Mouse (Mus musculus) heart, postnatal 0 days (tissue): Measurements from ENCODE around the gene Pam16. TPM values are rescaled to one million over a fixed set of nuclear protein-coding genes. Genes with fewer than 3 reads are reported as not detected.
A peak's percentile ranks its signal among the peaks of the same experiment; 100 is the strongest.

ENCODE experiments used
- ATAC-seq: fragments of 200-750 bp; cut with Nextera tagmentation; 2 replicates; pipeline ENCODE4 v1.8.0; 2017; ENCODE audit warnings: low read depth, moderate number of reproducible peaks, moderate library complexity; ENCODE audit not compliant: insufficient read depth
- DNase-seq: peaks from one replicate; pipeline ENCODE4 v3.0.0-alpha.2; 2016; ENCODE audit warnings: low spot score
- H3K27ac ChIP-seq: fragments of 300-500 bp; sonication (generic); 2 replicates; pipeline ENCODE4 v1.5.1; 2014; ENCODE audit warnings: low read depth, mild to moderate bottlenecking
- H3K27me3 ChIP-seq: fragments of 300-500 bp; sonication (generic); 2 replicates; pipeline ENCODE4 v1.6.1; 2014; ENCODE audit warnings: low read length, mixed read lengths; ENCODE audit not compliant: control insufficient read depth, insufficient read depth
- H3K36me3 ChIP-seq: fragments of 300-500 bp; sonication (generic); replicated peaks from 2 replicates; pipeline ENCODE4 v1.6.1; 2014; ENCODE audit warnings: low read length, mixed read lengths; ENCODE audit not compliant: control insufficient read depth, insufficient read depth
- H3K4me1 ChIP-seq: fragments of 300-500 bp; sonication (generic); 2 replicates; pipeline ENCODE4 v1.6.1; 2014; ENCODE audit warnings: antibody characterized with exemption; ENCODE audit not compliant: control insufficient read depth, insufficient read depth
- H3K4me2 ChIP-seq: fragments of 300-500 bp; sonication (generic); 2 replicates; pipeline ENCODE4 v1.6.1; 2014; ENCODE audit warnings: low read depth, mild to moderate bottlenecking, low read length, moderate library complexity
- H3K4me3 ChIP-seq: fragments of 300-500 bp; sonication (generic); 2 replicates; pipeline ENCODE4 v1.5.1; 2014; ENCODE audit warnings: low read depth, low read length
- H3K9ac ChIP-seq: fragments of 300-500 bp; sonication (generic); replicated peaks from 2 replicates; pipeline ENCODE4 v1.6.1; 2014; ENCODE audit warnings: low read depth, low read length, mixed read lengths
- H3K9me3 ChIP-seq: fragments of 300-500 bp; sonication (generic); replicated peaks from 2 replicates; pipeline ENCODE4 v1.6.1; 2016; ENCODE audit warnings: low read length; ENCODE audit not compliant: control insufficient read depth
- CTCF ChIP-seq: IDR thresholded peaks from 2 replicates; pipeline ENCODE4 v1.5.1; 2016; ENCODE audit warnings: antibody characterized with exemption, control low read depth, low read depth
- EP300 ChIP-seq: IDR thresholded peaks from 2 replicates; pipeline ENCODE4 v1.6.1; 2016; ENCODE audit warnings: antibody characterized with exemption, low read depth
- WGBS: fragments of 180-500 bp; shearing (Covaris S2); extraction: QIAGEN DNeasy Blood & Tissue Kit; methylation state at CpG from one replicate; pipeline ENCODE4 v1.1.7; 2014; 5-methylcytosine and 5-hydroxymethylcytosine counted together
- polyA plus RNA-seq: library from polyadenylated mRNA; unstranded; fragments of >200 nt; fragmentation: Nextera tagmentation; extraction: Ambion mirVana; gene quantifications from 2 replicates; pipeline ENCODE4 v1.2.1, GENCODE M21; 2015
- total RNA-seq: library from RNA; depleted of rRNA; stranded (reverse); fragments of >200 nt; gene quantifications from 2 replicates; pipeline ENCODE4 v1.2.3, GENCODE M21; 2014; ENCODE audit warnings: low replicate concordance; rRNA removed

Pam16 gene
- total and polyA plus RNA-seq, 2 experiments from 2014 or later: 74.9 to 172 TPM

- Histone ChIP-seq H3K9me3 (no peaks in the 10 kb centered on the region), H3K27me3 (no peaks in the 10 kb centered on the region), H3K9ac (no peak overlapping the region), H3K4me3 (no peak overlapping the region), H3K27ac (no peak overlapping the region), H3K4me1 (no peaks in the 10 kb centered on the region), H3K36me3 (no peaks in the 10 kb centered on the region), H3K4me2 (no peak overlapping the region)
- DNase-seq: no peak
- no peak for ATAC-seq
- TF ChIP-seq EP300 (no peak), CTCF (no peak)
- 73% methylated on average over 2 of the region's 2 CpGs for WGBS
These were observed 48.8 kb downstream of the Pam16 start for GRCm38 (mm10) chr16:4576038-4576437.

- DNase-seq (no peak), ATAC-seq (no peak)
- H3K27ac ChIP-seq: no peak overlapping the region
- H3K9me3 ChIP-seq: no peaks in the 10 kb centered on the region
- no peaks in the 10 kb centered on the region for H3K4me1 ChIP-seq
- H3K4me2 ChIP-seq: no peak overlapping the region
- H3K9ac ChIP-seq: no peak overlapping the region
- 76% methylated on average over 4 of the region's 4 CpGs for WGBS
- TF ChIP-seq CTCF (no peak), EP300 (no peak)
- H3K27me3 ChIP-seq: no peaks in the 10 kb centered on the region
- H3K36me3 ChIP-seq: no peaks in the 10 kb centered on the region
- no peak overlapping the region for H3K4me3 ChIP-seq
These were observed 54.1 kb downstream of the Pam16 start for GRCm38 (mm10) chr16:4570737-4571136.

DNA sequence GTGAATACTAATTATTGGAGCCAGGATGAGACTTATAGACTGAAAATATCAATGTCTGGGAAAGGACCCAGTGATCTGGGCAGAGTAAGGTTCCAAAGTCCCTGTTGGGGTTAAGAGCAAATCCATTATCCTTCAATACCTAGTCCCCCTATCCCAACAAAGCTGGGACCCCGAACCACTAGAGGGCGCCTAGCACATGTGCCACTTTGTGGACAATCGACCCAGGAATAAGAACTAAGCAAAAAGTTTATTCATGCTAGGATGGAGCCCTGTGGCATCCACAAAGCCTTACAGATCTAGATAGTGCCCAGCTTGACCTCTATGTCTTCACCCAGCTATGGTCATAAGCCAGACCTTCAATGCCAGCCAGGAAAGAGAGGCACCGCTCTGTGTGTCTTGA lies 56.9 kb downstream of the Pam16 start:
- Histone ChIP-seq H3K27me3 (no peaks in the 10 kb centered on the region), H3K9ac (no peak overlapping the region), H3K4me2 (no peak overlapping the region), H3K9me3 (no peaks in the 10 kb centered on the region), H3K4me3 (no peak overlapping the region), H3K36me3 (no peaks in the 10 kb centered on the region), H3K4me1 (no peaks in the 10 kb centered on the region), H3K27ac (no peak overlapping the region)
- WGBS: 22% methylated on average over 4 of the region's 4 CpGs
- peak; percentile 72 for DNase-seq
- ATAC-seq: peak; percentile 62
- TF ChIP-seq CTCF (peak; percentile 94), EP300 (no peak)

Other genes starting within 250 kb of the Pam16 start
- 19.0 and 22.2 TPM in 2 replicates for gene Adcy9, start 204.5 kb downstream of the Pam16 start, total RNA-seq
- gene Adcy9, start 204.5 kb downstream of the Pam16 start, polyA plus RNA-seq: 1.8 and 2.0 TPM in 2 replicates
- gene Srl, start 83.2 kb downstream of the Pam16 start, total RNA-seq: 910 and 974 TPM in 2 replicates
- 346 and 419 TPM in 2 replicates for gene Srl, start 83.2 kb downstream of the Pam16 start, polyA plus RNA-seq
- 2.6 and 6.3 TPM in 2 replicates for gene Tfap4, start 65.1 kb downstream of the Pam16 start, total RNA-seq
- 2.9 and 3.4 TPM in 2 replicates for gene Tfap4, start 65.1 kb downstream of the Pam16 start, polyA plus RNA-seq
- 25.3 and 25.4 TPM in 2 replicates for gene Glis2, start 30.3 kb downstream of the Pam16 start, total RNA-seq
- gene Glis2, start 30.3 kb downstream of the Pam16 start, polyA plus RNA-seq: 11.2 and 11.8 TPM in 2 replicates
- gene Vasn, start 15.0 kb upstream of the Pam16 start, total RNA-seq: 38.7 and 64.8 TPM in 2 replicates
- 8.1 and 9.3 TPM in 2 replicates for gene Vasn, start 15.0 kb upstream of the Pam16 start, polyA plus RNA-seq
- gene Dnaja3, start 15.0 kb upstream of the Pam16 start, total RNA-seq: 99.6 and 102 TPM in 2 replicates
- gene Dnaja3, start 15.0 kb upstream of the Pam16 start, polyA plus RNA-seq: 99.5 and 103 TPM in 2 replicates
- gene Coro7, start 54.8 kb upstream of the Pam16 start, total RNA-seq: 17.2 and 17.8 TPM in 2 replicates
- gene Coro7, start 54.8 kb upstream of the Pam16 start, polyA plus RNA-seq: 8.0 and 9.9 TPM in 2 replicates
- 12.4 and 21.1 TPM in 2 replicates for gene Nmral1, start 94.4 kb upstream of the Pam16 start, total RNA-seq
- 8.6 and 9.8 TPM in 2 replicates for gene Nmral1, start 94.4 kb upstream of the Pam16 start, polyA plus RNA-seq
- 53.1 and 56.8 TPM in 2 replicates for gene Hmox2, start 101.4 kb upstream of the Pam16 start, total RNA-seq
- 87.0 and 91.1 TPM in 2 replicates for gene Hmox2, start 101.4 kb upstream of the Pam16 start, polyA plus RNA-seq
- 149 and 160 TPM in 2 replicates for gene Cdip1, start 165.3 kb upstream of the Pam16 start, total RNA-seq
- gene Cdip1, start 165.3 kb upstream of the Pam16 start, polyA plus RNA-seq: 121 and 123 TPM in 2 replicates
- not detected in 2 replicates for gene 4930562C15Rik, start 210.4 kb upstream of the Pam16 start, total RNA-seq
- 0.08 and 0.12 TPM in 2 replicates for gene 4930562C15Rik, start 210.4 kb upstream of the Pam16 start, polyA plus RNA-seq